Mouse (Mus musculus) heart, embryonic 15.5 days (tissue): Measurements from ENCODE around the gene Txnrd2. TPM values are rescaled to one million over a fixed set of nuclear protein-coding genes. Genes with fewer than 3 reads are reported as not detected.

ENCODE experiments used
- ATAC-seq: fragments of 200-750 bp; cut with Nextera tagmentation; replicated peaks from 2 replicates; pipeline ENCODE4 v1.8.0; 2017; ENCODE audit warnings: low read depth, moderate TSS enrichment; ENCODE audit not compliant: insufficient number of reproducible peaks, insufficient read depth, low FRiP score
- H3K27ac ChIP-seq: fragments of 300-500 bp; sonication (generic); 2 replicates; pipeline ENCODE4 v1.5.1; 2015; ENCODE audit warnings: mild to moderate bottlenecking, inconsistent platforms
- H3K27me3 ChIP-seq: fragments of 300-500 bp; sonication (generic); 2 replicates; pipeline ENCODE4 v1.6.1; 2015; ENCODE audit warnings: inconsistent platforms
- H3K36me3 ChIP-seq: fragments of 300-500 bp; sonication (generic); 2 replicates; pipeline ENCODE4 v1.6.1; 2015; ENCODE audit warnings: mild to moderate bottlenecking, inconsistent platforms
- H3K4me1 ChIP-seq: fragments of 300-500 bp; sonication (generic); replicated peaks from 2 replicates; pipeline ENCODE4 v1.6.1; 2015; ENCODE audit warnings: inconsistent platforms
- H3K4me2 ChIP-seq: fragments of 300-500 bp; sonication (generic); 2 replicates; pipeline ENCODE4 v1.6.1; 2015; ENCODE audit warnings: inconsistent platforms, mild to moderate bottlenecking, moderate library complexity
- H3K4me3 ChIP-seq: fragments of 300-500 bp; sonication (generic); 2 replicates; pipeline ENCODE4 v1.5.1; 2015; ENCODE audit warnings: mild to moderate bottlenecking, inconsistent platforms
- H3K9ac ChIP-seq: fragments of 300-500 bp; sonication (generic); 2 replicates; pipeline ENCODE4 v1.6.1; 2015; ENCODE audit warnings: mild to moderate bottlenecking, inconsistent platforms
- H3K9me3 ChIP-seq: fragments of 300-500 bp; sonication (generic); replicated peaks from 2 replicates; pipeline ENCODE4 v1.6.1; 2016; ENCODE audit warnings: inconsistent platforms
- WGBS: fragments of 180-500 bp; shearing (Covaris S2); methylation state at CpG from one replicate; pipeline ENCODE4 v1.1.7; 2015; ENCODE audit warnings: mixed read lengths; 5-methylcytosine and 5-hydroxymethylcytosine counted together
- polyA plus RNA-seq: library from polyadenylated mRNA; unstranded; fragments of >200 nt; fragmentation: Nextera tagmentation; extraction: Ambion mirVana; gene quantifications from 2 replicates; pipeline ENCODE4 v1.2.1, GENCODE M21; 2015

The Txnrd2 gene
- polyA plus RNA-seq, 1 experiment from 2014 or later = 37.7 TPM

GRCm38 (mm10) chr16:18523563-18524245, 97.5 kb downstream of the Txnrd2 start:
- no peak overlapping the region for H3K4me2 ChIP-seq
- H3K4me1 ChIP-seq = peaks cover 5% of the 10 kb centered on the region; the same call in 1 of the 2 replicates
- H3K27me3 ChIP-seq = no peaks in the 10 kb centered on the region
- no peaks in the 10 kb centered on the region for H3K36me3 ChIP-seq
- no peak overlapping the region for H3K4me3 ChIP-seq
- no peaks in the 10 kb centered on the region for H3K9me3 ChIP-seq
- peak; percentile 64; the same call in 1 of the 2 replicates for ATAC-seq
- 49% methylated on average over 8 of the region's 8 CpGs for WGBS
- peak overlapping the region; percentile 74 for H3K27ac ChIP-seq
- H3K9ac ChIP-seq = no peak overlapping the region

- Histone ChIP-seq H3K9me3 (peaks cover 6% of the 10 kb centered on the region; the same call in 1 of the 2 replicates), H3K4me2 (no peak overlapping the region), H3K9ac (no peak overlapping the region), H3K27me3 (no peaks in the 10 kb centered on the region), H3K4me1 (peaks cover 5% of the 10 kb centered on the region; the same call in 1 of the 2 replicates), H3K4me3 (no peak overlapping the region), H3K27ac (no peak overlapping the region), H3K36me3 (no peaks in the 10 kb centered on the region)
- WGBS = 82% methylated on average over 5 of the region's 5 CpGs
- ATAC-seq = no peak
Observed at GRCm38 (mm10) chr16:18528656-18529055, 102.5 kb downstream of the Txnrd2 start.

Other genes with a start within 250 kb of the Txnrd2 start
- gene Ccdc188, start 208.5 kb upstream of the Txnrd2 start, polyA plus RNA-seq = 0.14 TPM in 1 of 2 replicates, not detected in the other
- gene Zdhhc8, start 191.2 kb upstream of the Txnrd2 start, polyA plus RNA-seq = 18.8 and 29.3 TPM in 2 replicates
- gene Trmt2a, start 177.7 kb upstream of the Txnrd2 start, polyA plus RNA-seq = 44.1 and 75.4 TPM in 2 replicates
- gene Ranbp1, start 177.7 kb upstream of the Txnrd2 start, polyA plus RNA-seq = 301 and 339 TPM in 2 replicates
- gene Gm49776, start 168.1 kb upstream of the Txnrd2 start, polyA plus RNA-seq = 1.2 and 2.4 TPM in 2 replicates
- gene Dgcr8, start 137.1 kb upstream of the Txnrd2 start, polyA plus RNA-seq = 15.8 and 19.6 TPM in 2 replicates
- gene Tango2, start 78.3 kb upstream of the Txnrd2 start, polyA plus RNA-seq = 61.4 and 61.5 TPM in 2 replicates
- 28.4 and 40.0 TPM in 2 replicates for gene Arvcf, start 78.2 kb upstream of the Txnrd2 start, polyA plus RNA-seq
- gene Comt, start 468 bp downstream of the Txnrd2 start, polyA plus RNA-seq = 113 and 129 TPM in 2 replicates
- 9.3 and 11.2 TPM in 2 replicates for gene Gnb1l, start 72.3 kb downstream of the Txnrd2 start, polyA plus RNA-seq
- 1.8 and 2.7 TPM in 2 replicates for gene Rtl10, start 72.5 kb downstream of the Txnrd2 start, polyA plus RNA-seq
- 0.66 and 1.5 TPM in 2 replicates for gene Tbx1, start 164.3 kb downstream of the Txnrd2 start, polyA plus RNA-seq
- gene Gp1bb, start 196.0 kb downstream of the Txnrd2 start, polyA plus RNA-seq = 3.7 and 3.8 TPM in 2 replicates
- 0.94 and 1.4 TPM in 2 replicates for gene Gm49601, start 200.0 kb downstream of the Txnrd2 start, polyA plus RNA-seq
- gene Sept5, start 203.6 kb downstream of the Txnrd2 start, polyA plus RNA-seq = 8.1 and 14.8 TPM in 2 replicates